ENCODE assay signal across 9 mouse cellular contexts in genomic region chr2:24473641-24474511, GRCm38 (mm10). TPM values are rescaled to one million over a fixed set of nuclear protein-coding genes. Genes with fewer than 3 reads are reported as not detected.
DNase-seq lines count a peak whose midpoint lies in the region; ATAC-seq lines count a peak whose summit lies in the region.
"Had no signal": no experiment of that assay in that cellular context is flagged by ENCODE, and none has a peak within 500 bp of the region (broad histone marks: within the 10 kb centered on the region; RNA-seq: fewer than 3 reads in every experiment).

No protein-coding gene starts in this region.

- ATAC-seq in kidney, embryonic 14.5 days (ENCODE audit: low FRiP score, low TSS enrichment): no peak; the same call in 1 of the 2 replicates
- peak; percentile 76 for ATAC-seq in forebrain, embryonic 12.5 days (ENCODE audit: low FRiP score)
- no peak for ATAC-seq in limb, embryonic 11.5 days (ENCODE audit: insufficient number of reproducible peaks, low FRiP score, low TSS enrichment, low read depth)
- ATAC-seq in neural tube, embryonic 14.5 days (ENCODE audit: low read depth): peak; percentile 57
- no peak for ATAC-seq in erythroid progenitor cell, adult 5-6 weeks (replicated peaks; ENCODE audit: low FRiP score, poor library complexity, severe bottlenecking)

- under 1% methylated on average over 56 of the region's 56 CpGs for WGBS in kidney, embryonic 14.5 days
- under 1% methylated on average over 56 of the region's 56 CpGs for WGBS in forebrain, embryonic 12.5 days
- under 1% methylated on average over 56 of the region's 56 CpGs for WGBS in limb, embryonic 11.5 days
- WGBS in neural tube, embryonic 14.5 days: under 1% methylated on average over 56 of the region's 56 CpGs

- peak overlapping the region; percentile 85 for H3K27ac ChIP-seq in kidney, embryonic 14.5 days (ENCODE audit: low read depth, low read length)
- H3K27ac ChIP-seq in forebrain, embryonic 12.5 days: no peak overlapping the region
- no peak overlapping the region for H3K27ac ChIP-seq in limb, embryonic 11.5 days (replicated peaks; ENCODE audit: low read depth, low read length)
- H3K27ac ChIP-seq in neural tube, embryonic 14.5 days (ENCODE audit: low read depth, low read length): peak overlapping the region; percentile 81

- DNase-seq in kidney, postnatal 14 days: no peak
- DNase-seq in limb, embryonic 11.5 days (ENCODE audit: low spot score): peak; percentile 59
- DNase-seq in adrenal gland, postnatal 36 days: no peak
- DNase-seq in spleen, adult 18-20 months: no peak

- peak overlapping the region; percentile 62 for H3K4me3 ChIP-seq in kidney, embryonic 14.5 days (ENCODE audit: low read length)
- H3K4me3 ChIP-seq in forebrain, embryonic 12.5 days (replicated peaks): peak overlapping the region; percentile 27
- peak overlapping the region; percentile 6; the same call in 1 of the 2 replicates for H3K4me3 ChIP-seq in limb, embryonic 11.5 days (ENCODE audit: low read depth, low read length)
- H3K4me3 ChIP-seq in neural tube, embryonic 14.5 days (ENCODE audit: low read depth, low read length): peak overlapping the region; percentile 47

- H3K4me2 ChIP-seq in kidney, embryonic 14.5 days (replicated peaks; ENCODE audit: low read depth, low read length): peak overlapping the region; percentile 47
- peak overlapping the region; percentile 46 for H3K4me2 ChIP-seq in forebrain, embryonic 12.5 days
- H3K4me2 ChIP-seq in limb, embryonic 11.5 days (ENCODE audit: low read depth, severe bottlenecking): peak overlapping the region; percentile 24; the same call in 1 of the 2 replicates
- peak overlapping the region; percentile 47 for H3K4me2 ChIP-seq in neural tube, embryonic 14.5 days (ENCODE audit: low read depth, low read length)

- H3K9ac ChIP-seq in kidney, embryonic 14.5 days (ENCODE audit: low read depth, low read length): peak overlapping the region; percentile 83
- 0 out of 2 replicates have a peak overlapping the region, but pooled peaks have one; percentile 4 for H3K9ac ChIP-seq in forebrain, embryonic 12.5 days
- H3K9ac ChIP-seq in limb, embryonic 11.5 days (ENCODE audit: low read length): no peak overlapping the region
- H3K9ac ChIP-seq in neural tube, embryonic 14.5 days (replicated peaks; ENCODE audit: low read depth, low read length): peak overlapping the region; percentile 74

- no peaks in the 10 kb centered on the region for H3K9me3 ChIP-seq in kidney, embryonic 14.5 days (ENCODE audit: control insufficient read depth, low read length)
- H3K9me3 ChIP-seq in forebrain, embryonic 12.5 days: no peaks in the 10 kb centered on the region
- no peaks in the 10 kb centered on the region for H3K9me3 ChIP-seq in limb, embryonic 11.5 days (ENCODE audit: control insufficient read depth, low read length)
- no peaks in the 10 kb centered on the region for H3K9me3 ChIP-seq in neural tube, embryonic 14.5 days (ENCODE audit: control insufficient read depth, low read length)

- peaks cover 26% of the 10 kb centered on the region for H3K27me3 ChIP-seq in kidney, embryonic 14.5 days (ENCODE audit: control insufficient read depth, insufficient read depth, low read length)
- H3K27me3 ChIP-seq in forebrain, embryonic 12.5 days: peaks cover 76% of the 10 kb centered on the region
- peaks cover 52% of the 10 kb centered on the region for H3K27me3 ChIP-seq in limb, embryonic 11.5 days (ENCODE audit: control insufficient read depth, insufficient read depth, low read length)
- peaks cover 11% of the 10 kb centered on the region for H3K27me3 ChIP-seq in neural tube, embryonic 14.5 days (ENCODE audit: control insufficient read depth, insufficient read depth, low read length)

- H3K4me1 ChIP-seq in kidney, embryonic 14.5 days (ENCODE audit: control insufficient read depth, insufficient read depth, low read length): peaks cover 15% of the 10 kb centered on the region; the same call in 1 of the 2 replicates
- H3K4me1 ChIP-seq in forebrain, embryonic 12.5 days: peaks cover 16% of the 10 kb centered on the region
- peaks cover 6% of the 10 kb centered on the region; the same call in 1 of the 2 replicates for H3K4me1 ChIP-seq in limb, embryonic 11.5 days (ENCODE audit: control insufficient read depth, insufficient read depth, low read length)
- H3K4me1 ChIP-seq in neural tube, embryonic 14.5 days (ENCODE audit: control insufficient read depth, insufficient read depth, low read length): peaks cover 8% of the 10 kb centered on the region; the same call in 1 of the 2 replicates

- no peaks in the 10 kb centered on the region for H3K36me3 ChIP-seq in kidney, embryonic 14.5 days (ENCODE audit: control insufficient read depth, insufficient read depth, low read length)
- no peaks in the 10 kb centered on the region for H3K36me3 ChIP-seq in forebrain, embryonic 12.5 days (replicated peaks)
- H3K36me3 ChIP-seq in limb, embryonic 11.5 days (ENCODE audit: control insufficient read depth, insufficient read depth, low read length): no peaks in the 10 kb centered on the region
- no peaks in the 10 kb centered on the region for H3K36me3 ChIP-seq in neural tube, embryonic 14.5 days (ENCODE audit: control insufficient read depth, insufficient read depth, low read length)

RNA-seq across cellular contexts. Expression of gene Pax8, which starts 1.5 kb away (rescaled TPM):
- 89.8 and 140 TPM in 2 replicates for polyA plus RNA-seq in kidney, embryonic 14.5 days (2014; fragmentation: Nextera tagmentation; extraction: Ambion mirVana)
- 0.20 and 0.24 TPM in 2 replicates for polyA plus RNA-seq in forebrain, embryonic 12.5 days (2016; fragmentation: Nextera tagmentation; extraction: Ambion mirVana)
- polyA plus RNA-seq in limb, embryonic 11.5 days (2014; fragmentation: Nextera tagmentation; extraction: Ambion mirVana): not detected in 2 replicates
- polyA plus RNA-seq in neural tube, embryonic 14.5 days (2014; fragmentation: Nextera tagmentation; extraction: Ambion mirVana): 56.9 and 64.1 TPM in 2 replicates
- total RNA-seq in adrenal gland, postnatal 36 days (2021): not detected
- total RNA-seq in erythroid progenitor cell, adult 5-6 weeks (2015; ENCODE audit: low replicate concordance): not detected in 2 replicates
- total RNA-seq in erythroid progenitor cell, adult 5-6 weeks (2017; ENCODE audit: low replicate concordance): not detected in 2 replicates
- total RNA-seq: layer of hippocampus, postnatal 25 days had no signal

Comparison
In these comparisons a context has a peak if more than half of its experiments do, and no peak if none do; other contexts are left out.
1. ATAC-seq: peak in forebrain, embryonic 12.5 days (single experiment) and neural tube, embryonic 14.5 days (single experiment); none in kidney, embryonic 14.5 days (single experiment), limb, embryonic 11.5 days (single experiment) and erythroid progenitor cell, adult 5-6 weeks (single experiment).
2. H3K27ac ChIP-seq: peak in kidney, embryonic 14.5 days (single experiment) and neural tube, embryonic 14.5 days (single experiment); none in forebrain, embryonic 12.5 days (single experiment) and limb, embryonic 11.5 days (single experiment).
3. H3K4me3 ChIP-seq: peak in every context shown above with its lines; median percentile 62 in kidney, embryonic 14.5 days; 47 in neural tube, embryonic 14.5 days; 27 in forebrain, embryonic 12.5 days; 6 in limb, embryonic 11.5 days.
4. RNA of gene Pax8, which starts 1.5 kb away (polyA plus RNA-seq): 89.8 to 140 TPM in kidney, embryonic 14.5 days and 56.9 to 64.1 TPM in neural tube, embryonic 14.5 days; 0.20 to 0.24 TPM in forebrain, embryonic 12.5 days and not detected in limb, embryonic 11.5 days; every median in the first group is over 10 times any median in the second.
5. Peak in every context shown above with its lines, with median percentiles within 50 percentile points of each other: H3K4me2 ChIP-seq.